Mouse (Mus musculus) hematopoietic stem cell, adult 5-6 weeks (primary cell): ENCODE data around the gene BC053393. TPM values are rescaled to one million over a fixed set of nuclear protein-coding genes. Genes with fewer than 3 reads are reported as not detected.

Experiments used
- ATAC-seq, 2 experiments: fragments of 125-278 bp in 1 of 2; replicated peaks in 1 of 2; 2 replicates each; pipeline ENCODE4 v1.8.0; 2016 to 2017; ENCODE audit warnings: inconsistent platforms in 2 of 2, mild to moderate bottlenecking in 2 of 2, moderate number of reproducible peaks in 2 of 2, low read depth in 1 of 2, moderate TSS enrichment in 1 of 2; ENCODE audit not compliant: low FRiP score in 2 of 2, poor library complexity in 2 of 2, severe bottlenecking in 2 of 2, insufficient read depth in 1 of 2, low TSS enrichment in 1 of 2
- total RNA-seq: library from RNA; stranded (forward); fragments of 172-1452, 232-1000 nt; gene quantifications from 2 replicates; pipeline ENCODE4 v1.2.3, GENCODE M21; 2017

The BC053393 gene
- not detected in 2 replicates for total RNA-seq

GRCm38 (mm10) chr11:46571327-46571726 lies at the start of gene BC053393:
BC053393 (plus strand) TSS chr11:46571536.
- no peak for ATAC-seq

DNA sequence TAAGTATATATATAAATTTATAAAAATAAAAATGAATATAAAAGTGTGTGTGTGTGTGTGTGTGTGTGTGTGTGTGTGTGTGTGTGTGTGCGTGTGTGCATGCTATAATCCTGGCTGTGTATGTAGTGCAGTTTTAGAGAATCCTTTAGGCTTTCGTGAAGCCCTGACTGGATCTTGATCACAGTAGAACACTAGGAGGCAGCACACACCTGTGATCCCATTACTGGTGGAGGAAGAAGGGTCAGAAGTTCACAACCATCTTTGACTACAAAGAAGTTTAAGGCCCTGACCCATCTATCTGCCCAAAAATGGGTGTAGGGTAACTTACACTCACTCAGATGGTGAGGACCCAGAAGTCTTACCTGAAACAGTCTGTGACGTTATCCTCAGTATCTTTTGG lies 48.6 kb upstream of the BC053393 start:
- no peak for ATAC-seq

DNA sequence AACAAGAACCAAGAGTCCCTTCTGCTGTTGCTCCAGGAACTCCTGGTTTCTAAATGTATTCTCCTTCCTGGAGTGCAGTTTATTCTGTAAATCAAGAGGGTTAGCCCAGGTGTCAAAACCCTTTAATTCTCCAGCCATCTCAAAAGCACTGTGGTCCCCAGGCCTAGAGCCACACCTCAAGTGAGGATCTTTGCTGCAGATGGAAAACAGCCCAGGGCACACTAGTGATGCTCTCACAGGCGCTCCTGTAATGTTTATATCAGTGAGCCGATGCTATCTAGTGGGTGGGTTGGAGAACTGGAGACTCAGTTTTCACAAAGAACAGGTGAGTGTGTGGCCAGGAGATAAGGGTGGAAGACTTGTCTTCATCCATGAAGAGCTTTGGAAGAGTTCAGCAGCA lies 47.4 kb upstream of the BC053393 start, which contains the start of gene Gm12169:
Gm12169 (plus strand) TSS at position 301 of the 400 bp plus-strand sequence.
- no peak for ATAC-seq

DNA sequence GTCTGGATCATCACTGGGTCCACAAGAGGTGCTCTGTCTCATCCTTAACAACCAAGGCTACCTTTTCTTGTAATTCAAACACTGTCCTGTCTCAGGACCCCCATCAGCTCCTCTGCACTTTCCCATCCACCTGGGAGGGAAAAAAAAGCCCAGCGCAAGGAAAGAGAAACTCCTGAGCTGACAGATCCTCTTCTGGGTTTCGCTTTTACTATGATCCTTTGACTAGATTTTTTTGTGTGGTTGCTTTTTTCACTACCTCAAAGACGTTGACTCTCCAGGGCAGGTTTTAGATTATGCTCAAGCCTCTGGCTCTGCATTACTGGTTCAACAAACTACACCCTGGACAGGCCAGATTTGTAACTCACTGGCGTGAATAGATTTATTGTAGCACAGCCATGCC lies 41.2 kb upstream of the BC053393 start:
- no peak for ATAC-seq

DNA sequence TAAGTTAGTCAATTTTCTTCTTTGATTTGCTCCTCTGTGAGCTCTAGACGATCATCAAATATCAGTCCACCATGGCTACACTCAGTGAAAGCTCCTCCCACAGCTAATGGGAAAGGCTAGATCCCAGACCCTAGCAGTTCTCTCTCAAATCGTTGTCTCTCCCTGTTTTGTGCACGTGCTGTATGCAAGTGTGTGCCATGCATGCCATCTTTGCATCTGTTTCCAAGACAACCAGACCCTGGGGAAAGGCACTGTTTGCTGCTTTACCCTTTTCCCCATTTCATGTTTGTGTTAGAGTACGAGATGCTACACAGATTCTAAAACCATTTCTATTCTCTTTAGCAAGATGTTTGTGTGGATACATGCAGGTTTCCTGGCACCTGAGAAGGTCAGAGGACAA lies 34.4 kb upstream of the BC053393 start:
- no peak for ATAC-seq

- ATAC-seq = no peak
These were observed 27.8 kb upstream of the BC053393 start for GRCm38 (mm10) chr11:46543530-46543929.

- no peak for ATAC-seq
These were observed 21.6 kb upstream of the BC053393 start for GRCm38 (mm10) chr11:46549721-46550120.

- ATAC-seq = no peak
These were observed 18.6 kb upstream of the BC053393 start for GRCm38 (mm10) chr11:46552741-46553140.

GRCm38 (mm10) chr11:46561096-46561495 lies 10.2 kb upstream of the BC053393 start:
- no peak for ATAC-seq

DNA sequence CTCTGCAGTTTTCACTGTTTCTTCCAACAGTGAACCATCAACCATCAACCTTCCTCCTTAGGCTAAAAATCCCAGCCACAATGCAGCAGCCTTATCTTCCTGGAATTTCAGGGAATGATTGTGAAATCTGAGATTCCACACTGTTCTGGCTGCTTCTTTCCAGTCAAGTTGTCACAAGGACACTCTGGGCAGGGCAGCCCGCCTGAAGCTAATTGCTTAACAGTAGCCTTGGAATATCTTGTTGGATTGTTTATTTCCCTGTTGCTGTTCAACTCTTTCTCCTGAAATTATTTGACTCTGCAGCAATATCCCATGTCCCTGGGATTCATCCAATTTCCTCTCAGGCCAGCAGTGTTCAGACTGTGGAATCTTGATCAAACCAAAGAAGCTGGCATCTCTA lies 6.7 kb upstream of the BC053393 start:
- ATAC-seq = no peak

DNA sequence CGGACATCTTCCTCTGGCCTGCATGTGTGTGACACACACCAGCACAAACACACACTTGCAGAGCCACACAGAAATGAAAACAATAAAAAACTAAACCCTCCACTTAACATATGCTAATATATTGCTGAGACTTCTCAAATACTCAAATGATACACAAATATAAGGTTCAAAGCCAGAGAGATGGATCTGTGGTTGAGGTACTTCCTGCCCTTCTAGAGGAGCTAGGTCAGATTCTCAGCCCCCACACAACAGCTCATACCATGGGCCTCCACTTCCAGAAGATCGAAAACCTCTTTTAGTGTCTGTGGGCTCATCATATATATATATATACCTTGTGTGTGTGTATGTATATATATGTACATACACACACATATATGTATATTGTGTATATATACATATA lies 5.4 kb upstream of the BC053393 start:
- no peak for ATAC-seq

GRCm38 (mm10) chr11:46569107-46569506 lies 2.2 kb upstream of the BC053393 start:
- ATAC-seq = no peak

DNA sequence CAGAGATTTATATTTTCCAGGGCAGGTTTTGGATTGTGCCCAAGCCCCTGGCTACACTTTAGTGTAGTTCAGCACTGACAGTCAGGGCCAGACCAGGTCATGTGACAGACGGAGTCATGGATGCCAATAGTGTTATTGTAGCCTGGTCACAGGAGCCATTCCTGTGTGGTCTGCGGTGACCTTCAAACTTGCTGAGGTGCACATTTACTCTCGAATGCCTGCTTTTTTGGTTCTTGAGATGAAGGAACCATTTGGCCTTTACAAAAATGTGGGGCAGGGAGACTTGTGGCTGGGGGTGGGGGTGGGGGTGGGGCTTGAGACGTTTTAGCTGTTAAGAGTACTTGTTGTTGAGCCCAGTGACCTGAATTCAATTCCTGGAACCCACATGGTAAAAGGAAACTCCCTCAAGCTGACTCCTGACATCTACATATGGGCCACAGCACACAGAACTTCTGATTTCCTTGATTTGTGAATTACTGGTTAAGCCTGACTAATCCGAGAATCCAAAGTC lies 7.5 kb downstream of the BC053393 start:
- no peak for ATAC-seq

GRCm38 (mm10) chr11:46580428-46580827 lies 9.1 kb downstream of the BC053393 start:
- no peak for ATAC-seq

GRCm38 (mm10) chr11:46582741-46583140 lies 11.4 kb downstream of the BC053393 start:
- no peak for ATAC-seq

- no peak for ATAC-seq
These were observed 21.1 kb downstream of the BC053393 start for GRCm38 (mm10) chr11:46592416-46592815.

GRCm38 (mm10) chr11:46619929-46620328 lies 48.6 kb downstream of the BC053393 start:
- ATAC-seq = no peak

DNA sequence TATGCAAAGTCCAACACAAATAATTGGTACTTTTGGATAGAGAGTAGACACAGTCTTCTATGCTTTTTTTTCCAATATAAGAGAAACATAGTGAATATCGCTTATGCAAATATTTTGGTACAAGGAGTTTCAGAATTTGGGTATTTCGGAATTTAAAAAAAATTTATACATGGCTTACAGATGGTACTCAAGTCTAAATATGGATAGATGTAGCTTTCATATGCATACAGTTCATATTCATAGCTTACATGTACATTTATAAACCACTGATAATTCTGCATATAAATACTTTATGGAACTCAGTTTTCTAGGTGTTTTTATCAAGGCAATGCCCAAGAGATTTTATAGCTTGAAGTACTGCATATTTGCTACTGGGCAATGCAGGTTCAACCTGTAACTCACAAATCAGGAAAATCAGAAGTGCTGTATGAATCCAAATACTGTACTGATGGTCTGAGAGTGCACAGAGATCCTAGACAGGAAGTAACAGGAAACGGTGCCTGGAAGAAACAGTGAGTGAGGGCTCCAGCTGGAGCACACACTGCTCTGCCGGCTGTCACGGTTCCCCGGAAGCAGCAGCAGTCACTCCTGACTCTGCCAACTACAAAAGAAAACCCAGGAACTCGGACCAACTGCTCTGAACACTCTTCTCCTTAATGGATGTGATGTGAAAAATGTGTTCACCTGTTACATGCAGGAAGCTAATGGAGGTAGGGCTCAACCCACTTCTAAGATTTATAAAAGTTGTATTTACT lies 49.3 kb downstream of the BC053393 start:
- no peak for ATAC-seq

- no peak for ATAC-seq
These were observed 58.0 kb downstream of the BC053393 start, which contains the start of gene Dppa1 for GRCm38 (mm10) chr11:46629211-46629795. Dppa1 (minus strand) TSS chr11:46629261.
